Mouse (Mus musculus) stomach, embryonic 14.5 days (tissue): ENCODE measurements at regions not wholly inside any gene's neighbourhood (a gene's known extent, or its start where the extent isn't known, plus 50 kb on each side); places are given as distances from the start of the nearest gene placed in this dataset.
"Not testable (repeated sequence)": the region's sequence is repeated elsewhere in the genome, so short reads cannot be mapped to it uniquely, and the experiment has no call there.

ENCODE experiments used
- ATAC-seq: fragments of 200-750 bp; cut with Nextera tagmentation; 2 replicates; pipeline ENCODE4 v1.8.0; 2017; ENCODE audit warnings: low read depth, moderate TSS enrichment; ENCODE audit not compliant: insufficient number of reproducible peaks, insufficient read depth, low FRiP score
- H3K27ac ChIP-seq: fragments of 300-500 bp; sonication (generic); 2 replicates; pipeline ENCODE4 v1.5.1; 2014; ENCODE audit warnings: mild to moderate bottlenecking, low read length, moderate library complexity, mixed read lengths
- H3K27me3 ChIP-seq: fragments of 300-500 bp; sonication (generic); 2 replicates; pipeline ENCODE4 v1.6.1; 2014; ENCODE audit warnings: low read length, control low read depth, mixed read lengths; ENCODE audit not compliant: control insufficient read depth, insufficient read depth
- H3K36me3 ChIP-seq: fragments of 300-500 bp; sonication (generic); 2 replicates; pipeline ENCODE4 v1.6.1; 2014; ENCODE audit warnings: mild to moderate bottlenecking, control low read depth, low read length, moderate library complexity, mixed read lengths; ENCODE audit not compliant: control insufficient read depth, insufficient read depth
- H3K4me1 ChIP-seq: fragments of 300-500 bp; sonication (generic); 2 replicates; pipeline ENCODE4 v1.6.1; 2014; ENCODE audit warnings: low read length, control low read depth, mixed read lengths; ENCODE audit not compliant: control insufficient read depth, insufficient read depth
- H3K4me2 ChIP-seq: fragments of 300-500 bp; sonication (generic); replicated peaks from 2 replicates; pipeline ENCODE4 v1.6.1; 2014; ENCODE audit warnings: low read depth, low read length, control low read depth
- H3K4me3 ChIP-seq: fragments of 300-500 bp; sonication (generic); 2 replicates; pipeline ENCODE4 v1.5.1; 2014; ENCODE audit warnings: low read depth, low read length, control low read depth
- H3K9ac ChIP-seq: fragments of 300-500 bp; sonication (generic); replicated peaks from 2 replicates; pipeline ENCODE4 v1.6.1; 2014; ENCODE audit warnings: low read depth, mild to moderate bottlenecking, control low read depth, low read length, moderate library complexity, mixed read lengths
- H3K9me3 ChIP-seq: fragments of 300-500 bp; sonication (generic); 2 replicates; pipeline ENCODE4 v1.6.1; 2016; ENCODE audit warnings: low read depth, low read length, control low read depth; ENCODE audit not compliant: control insufficient read depth
- WGBS: fragments of 180-500 bp; shearing (Covaris S2); extraction: QIAGEN DNeasy Blood & Tissue Kit; methylation state at CpG from one replicate; pipeline ENCODE4 v1.1.7; 2014; 5-methylcytosine and 5-hydroxymethylcytosine counted together

DNA sequence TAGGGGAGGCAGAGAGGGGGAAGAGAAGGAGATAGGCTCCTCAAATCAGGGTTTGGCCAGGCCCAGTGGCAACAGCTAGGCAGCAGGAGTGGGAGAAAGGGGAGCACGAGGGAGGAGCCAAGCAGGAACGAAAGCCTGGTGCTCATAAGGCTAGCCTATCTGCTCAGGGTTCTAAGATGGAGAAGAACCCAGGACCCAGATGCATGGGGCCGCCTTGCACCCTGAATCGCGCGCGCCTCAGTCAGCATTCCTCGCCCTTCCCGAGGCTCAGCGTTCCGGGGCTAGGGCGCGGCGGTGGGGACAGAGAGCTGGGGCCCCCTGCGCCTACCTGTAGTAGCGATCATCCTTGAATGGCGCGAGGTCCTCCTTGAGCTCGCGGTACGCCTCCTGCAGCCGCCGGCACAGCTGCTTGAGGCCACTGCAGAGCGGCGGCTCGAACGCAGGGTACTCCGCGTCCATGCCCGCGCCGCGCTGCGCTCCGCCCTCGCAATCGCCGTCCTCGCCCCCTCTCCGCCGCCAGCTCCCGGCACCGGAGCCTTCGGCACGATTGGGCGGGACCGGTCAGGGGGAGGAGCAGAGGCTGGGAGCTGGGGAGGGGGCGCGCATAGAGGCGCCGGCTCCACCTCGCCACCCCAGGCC, 60.1 kb downstream of the Dynlt1b start:
- not testable (repeated sequence) for H3K9me3 ChIP-seq, H3K36me3 ChIP-seq, H3K27me3 ChIP-seq, H3K4me1 ChIP-seq, H3K9ac ChIP-seq, H3K27ac ChIP-seq, H3K4me3 ChIP-seq
- 1% methylated on average over 22 of the region's 52 CpGs for WGBS
- peak overlapping the region; percentile 25; the same call in 1 of the 2 replicates for H3K4me2 ChIP-seq
- peak; percentile 54 for ATAC-seq

- no CpG with 5 or more reads among the region's 15 CpGs for WGBS
- not testable (repeated sequence) for H3K4me3 ChIP-seq, H3K27me3 ChIP-seq, H3K4me1 ChIP-seq, H3K9ac ChIP-seq, H3K36me3 ChIP-seq, H3K4me2 ChIP-seq, H3K9me3 ChIP-seq, H3K27ac ChIP-seq
- peak; percentile 16; the same call in 1 of the 2 replicates for ATAC-seq
These were observed 60.6 kb downstream of the Dynlt1b start for GRCm38 (mm10) chr17:6490565-6490935.

- not testable (repeated sequence) for H3K4me3 ChIP-seq, H3K4me2 ChIP-seq, H3K9ac ChIP-seq, H3K36me3 ChIP-seq, H3K9me3 ChIP-seq, ATAC-seq, H3K27ac ChIP-seq, H3K27me3 ChIP-seq, H3K4me1 ChIP-seq
- WGBS: 30% methylated on average over 19 of the region's 19 CpGs
These were observed 62.6 kb downstream of the Dynlt1b start for GRCm38 (mm10) chr17:6492501-6492900.

DNA sequence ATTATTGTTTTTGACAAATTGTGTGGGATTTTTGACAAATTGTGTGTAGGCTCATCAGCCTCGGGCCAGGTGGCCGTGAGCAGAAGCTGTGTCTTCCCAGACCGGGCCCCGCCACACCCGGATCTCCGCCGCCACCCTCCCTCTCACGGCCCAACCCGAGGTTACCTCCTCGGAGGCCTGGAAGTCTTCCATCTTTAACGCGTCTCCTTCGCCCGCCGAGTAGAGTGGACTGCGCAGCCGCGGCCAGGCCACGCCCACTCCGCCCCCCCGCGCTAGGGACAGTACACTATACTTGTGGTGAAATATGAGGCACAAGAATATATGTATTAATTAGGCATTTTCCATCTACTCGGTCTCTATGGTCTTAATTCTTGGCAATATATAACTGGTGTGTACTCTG, 63.0 kb downstream of the Dynlt1b start:
- 35% methylated on average over 21 of the region's 23 CpGs for WGBS
- not testable (repeated sequence) for H3K9ac ChIP-seq, H3K27me3 ChIP-seq, ATAC-seq, H3K4me1 ChIP-seq, H3K4me2 ChIP-seq, H3K4me3 ChIP-seq, H3K36me3 ChIP-seq, H3K27ac ChIP-seq, H3K9me3 ChIP-seq

DNA sequence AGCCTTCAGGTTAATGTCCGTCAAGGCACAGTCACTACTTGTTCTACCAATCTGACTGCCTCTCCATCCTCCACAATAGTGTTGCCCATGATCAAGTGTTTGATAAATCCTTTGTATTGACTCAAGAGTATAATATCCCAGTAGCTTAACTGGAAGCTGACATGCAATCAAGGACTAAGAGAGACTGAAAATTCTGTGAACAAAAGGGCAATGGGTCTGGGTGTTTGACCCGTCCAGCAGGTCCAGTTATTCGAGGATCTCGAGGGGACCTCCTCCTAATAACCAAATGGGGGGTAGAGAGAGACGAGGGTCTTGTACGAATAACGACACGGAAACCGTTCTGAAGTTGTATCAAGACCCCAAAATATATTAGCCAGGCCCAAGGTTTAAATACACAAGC, 66.6 kb downstream of the Dynlt1b start:
- not testable (repeated sequence) for H3K9me3 ChIP-seq, H3K9ac ChIP-seq, ATAC-seq, H3K4me3 ChIP-seq, H3K27me3 ChIP-seq, H3K27ac ChIP-seq, H3K4me2 ChIP-seq, H3K36me3 ChIP-seq, H3K4me1 ChIP-seq
- WGBS: 85% methylated on average over 9 of the region's 9 CpGs

- H3K9me3 ChIP-seq, H3K4me1 ChIP-seq, H3K27ac ChIP-seq, H3K36me3 ChIP-seq, H3K4me3 ChIP-seq, H3K9ac ChIP-seq, H3K4me2 ChIP-seq, H3K27me3 ChIP-seq, ATAC-seq: not testable (repeated sequence)
- WGBS: 90% methylated on average over 4 of the region's 6 CpGs
These were observed 72.8 kb downstream of the Dynlt1b start for GRCm38 (mm10) chr17:6502676-6503075.

DNA sequence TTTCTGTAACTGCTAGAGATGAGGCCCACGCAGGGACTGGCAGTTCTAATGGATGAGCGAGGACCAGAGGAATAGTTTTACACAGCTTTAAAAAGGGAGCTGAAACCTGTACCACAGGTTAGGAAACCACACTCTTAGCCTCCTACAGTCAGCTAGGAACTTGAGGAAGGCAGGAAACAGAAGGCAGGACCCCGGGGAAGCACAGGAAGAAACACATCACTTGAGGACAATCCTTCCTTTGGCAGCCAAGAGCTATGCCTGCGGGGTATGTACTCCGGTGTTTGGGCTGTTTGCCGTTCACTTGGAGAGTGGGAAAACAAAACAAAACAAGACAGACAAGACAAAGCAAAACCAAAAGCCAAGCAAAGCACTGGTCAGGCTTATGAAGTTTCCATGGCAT, 76.0 kb downstream of the Dynlt1b start:
- H3K9ac ChIP-seq, H3K9me3 ChIP-seq, H3K27ac ChIP-seq, H3K4me1 ChIP-seq, H3K27me3 ChIP-seq, ATAC-seq, H3K36me3 ChIP-seq, H3K4me2 ChIP-seq, H3K4me3 ChIP-seq: not testable (repeated sequence)
- 88% methylated on average over 6 of the region's 6 CpGs for WGBS

DNA sequence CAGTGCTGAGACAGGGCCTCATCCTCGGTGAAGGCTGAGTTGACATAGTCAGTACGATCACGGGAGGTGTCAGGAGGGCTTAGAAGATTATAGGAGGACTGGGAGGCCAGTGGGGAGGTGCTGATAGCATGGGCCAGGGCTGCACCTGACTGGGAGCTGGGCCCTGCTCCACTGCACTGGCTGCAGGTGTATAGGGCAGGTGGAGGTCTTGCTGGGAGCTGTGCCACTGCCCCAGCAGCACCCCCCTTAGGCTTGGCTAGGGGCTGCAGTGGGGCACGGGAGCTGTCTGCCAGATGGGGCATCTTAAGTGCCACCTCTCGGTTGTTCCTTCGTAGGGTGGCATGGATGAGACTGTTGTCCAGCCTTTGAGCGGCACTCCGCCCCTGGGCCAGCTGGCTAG, 85.2 kb downstream of the Dynlt1b start:
- H3K27ac ChIP-seq, H3K36me3 ChIP-seq, H3K9ac ChIP-seq, H3K4me3 ChIP-seq, H3K4me1 ChIP-seq, H3K9me3 ChIP-seq, H3K27me3 ChIP-seq, H3K4me2 ChIP-seq: not testable (repeated sequence)
- WGBS: 97% methylated on average over 4 of the region's 8 CpGs
- 0 out of 2 replicates have a peak, but pooled peaks have one; percentile 20 for ATAC-seq

DNA sequence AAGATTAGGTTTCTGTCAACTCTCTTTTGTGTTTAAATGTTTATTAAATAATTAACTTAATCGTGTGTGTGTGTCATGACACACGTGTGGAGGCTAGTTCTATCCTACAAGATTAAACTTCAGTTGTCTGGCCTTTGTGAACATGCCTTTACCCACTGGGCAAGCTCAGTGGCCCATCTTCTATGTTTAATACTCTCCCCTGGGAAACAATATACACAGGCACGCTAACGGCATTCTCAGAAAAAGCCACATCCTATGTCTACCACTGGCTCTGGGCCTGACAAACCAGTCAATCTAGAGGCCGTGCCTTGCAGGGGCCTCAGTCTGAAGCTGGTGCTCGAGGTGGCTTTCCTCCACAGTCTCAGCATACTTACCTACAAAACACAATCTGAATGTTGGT, 82.4 kb upstream of the Dynlt1c start:
- H3K4me1 ChIP-seq, H3K27ac ChIP-seq, H3K36me3 ChIP-seq, H3K9ac ChIP-seq, H3K9me3 ChIP-seq, H3K4me2 ChIP-seq, ATAC-seq, H3K27me3 ChIP-seq, H3K4me3 ChIP-seq: not testable (repeated sequence)
- whole genome bisulfite sequencing: 68% methylated on average over 5 of the region's 6 CpGs
